Mouse (Mus musculus): ENCODE data around the gene Ddah1. TPM values are rescaled to one million over a fixed set of nuclear protein-coding genes. Genes with fewer than 3 reads are reported as not detected.

Gene Ddah1
- total and polyA plus RNA-seq, 2 experiments from 2014 or later, result 8.1 to 12.4 TPM

DNA sequence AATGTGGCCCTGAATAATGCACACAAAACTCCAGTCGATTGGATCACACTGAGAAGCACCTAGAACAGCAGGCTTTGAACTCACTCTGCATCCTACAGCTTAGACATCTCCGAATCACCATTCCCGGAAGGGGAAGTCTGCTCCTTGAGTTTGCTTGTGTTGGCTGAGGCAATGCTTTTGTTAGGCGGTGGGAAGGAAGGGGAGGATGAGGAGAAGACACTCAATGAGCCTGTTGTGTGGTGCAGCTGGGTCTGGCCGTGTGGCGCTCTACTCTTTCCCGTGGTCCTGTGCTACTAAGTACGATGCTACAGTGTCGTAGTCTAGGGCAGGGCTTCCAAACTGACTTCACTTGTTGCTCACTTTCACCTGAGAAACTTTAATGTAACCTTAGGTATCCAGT, 28.8 kb downstream of the Ddah1 start:
- Histone ChIP-seq H3K27me3 (ENCODE audit: control insufficient read depth, insufficient read depth, low read length) (no peaks in the 10 kb centered on the region), H3K4me3 (ENCODE audit: low read depth, low read length) (no peak overlapping the region), H3K27ac (ENCODE audit: low read depth) (no peak overlapping the region), H3K9ac (replicated peaks; ENCODE audit: low read depth, low read length) (no peak overlapping the region), H3K4me2 (ENCODE audit: low read depth, low read length) (no peak overlapping the region), H3K9me3 (replicated peaks; ENCODE audit: control insufficient read depth, low read length) (no peaks in the 10 kb centered on the region), H3K36me3 (replicated peaks; ENCODE audit: control insufficient read depth, insufficient read depth, low read length) (no peaks in the 10 kb centered on the region), H3K4me1 (ENCODE audit: control insufficient read depth, insufficient read depth) (peaks cover 7% of the 10 kb centered on the region)
- WGBS, result 60% methylated on average over 9 of the region's 9 CpGs
- TF ChIP-seq EP300 (IDR thresholded peaks at IDR 0.05; ENCODE audit: low read depth) (no peak), CTCF (IDR thresholded peaks at IDR 0.05; ENCODE audit: low read depth) (no peak)
- ATAC-seq (ENCODE audit: insufficient read depth, low read depth) (no peak; the same call in 1 of the 2 replicates), DNase-seq (ENCODE audit: low spot score) (no peak)

GRCm38 (mm10) chr3:145789114-145789513, 30.6 kb downstream of the Ddah1 start:
- no peak for DNase-seq (ENCODE audit: low spot score)
- Histone ChIP-seq H3K4me3 (ENCODE audit: low read depth, low read length) (no peak overlapping the region), H3K9me3 (replicated peaks; ENCODE audit: control insufficient read depth, low read length) (peaks cover 4% of the 10 kb centered on the region; the same call in 1 of the 2 replicates), H3K27me3 (ENCODE audit: control insufficient read depth, insufficient read depth, low read length) (no peaks in the 10 kb centered on the region), H3K36me3 (replicated peaks; ENCODE audit: control insufficient read depth, insufficient read depth, low read length) (no peaks in the 10 kb centered on the region), H3K4me2 (ENCODE audit: low read depth, low read length) (no peak overlapping the region), H3K27ac (ENCODE audit: low read depth) (no peak overlapping the region), H3K9ac (replicated peaks; ENCODE audit: low read depth, low read length) (no peak overlapping the region), H3K4me1 (ENCODE audit: control insufficient read depth, insufficient read depth) (peaks cover 7% of the 10 kb centered on the region)
- WGBS, result 93% methylated on average over 7 of the region's 7 CpGs
- ATAC-seq (ENCODE audit: insufficient read depth, low read depth), result no peak
- TF ChIP-seq CTCF (IDR thresholded peaks at IDR 0.05; ENCODE audit: low read depth), result no peak
- TF ChIP-seq EP300 (IDR thresholded peaks at IDR 0.05; ENCODE audit: low read depth), result no peak

- H3K27me3 ChIP-seq (ENCODE audit: control insufficient read depth, insufficient read depth, low read length), result no peaks in the 10 kb centered on the region
- H3K27ac ChIP-seq (ENCODE audit: low read depth), result no peak overlapping the region
- H3K4me3 ChIP-seq (ENCODE audit: low read depth, low read length), result no peak overlapping the region
- H3K36me3 ChIP-seq (replicated peaks; ENCODE audit: control insufficient read depth, insufficient read depth, low read length), result no peaks in the 10 kb centered on the region
- TF ChIP-seq EP300 (IDR thresholded peaks at IDR 0.05; ENCODE audit: low read depth) (no peak), CTCF (IDR thresholded peaks at IDR 0.05; ENCODE audit: low read depth) (no peak)
- peaks cover 7% of the 10 kb centered on the region for H3K4me1 ChIP-seq (ENCODE audit: control insufficient read depth, insufficient read depth)
- peaks cover 4% of the 10 kb centered on the region; the same call in 1 of the 2 replicates for H3K9me3 ChIP-seq (replicated peaks; ENCODE audit: control insufficient read depth, low read length)
- WGBS, result 46% methylated on average over 3 of the region's 3 CpGs
- ATAC-seq (ENCODE audit: insufficient read depth, low read depth) (no peak), DNase-seq (ENCODE audit: low spot score) (no peak)
- no peak overlapping the region for H3K9ac ChIP-seq (replicated peaks; ENCODE audit: low read depth, low read length)
- no peak overlapping the region for H3K4me2 ChIP-seq (ENCODE audit: low read depth, low read length)
Measured at GRCm38 (mm10) chr3:145790233-145790632, 31.8 kb downstream of the Ddah1 start.

DNA sequence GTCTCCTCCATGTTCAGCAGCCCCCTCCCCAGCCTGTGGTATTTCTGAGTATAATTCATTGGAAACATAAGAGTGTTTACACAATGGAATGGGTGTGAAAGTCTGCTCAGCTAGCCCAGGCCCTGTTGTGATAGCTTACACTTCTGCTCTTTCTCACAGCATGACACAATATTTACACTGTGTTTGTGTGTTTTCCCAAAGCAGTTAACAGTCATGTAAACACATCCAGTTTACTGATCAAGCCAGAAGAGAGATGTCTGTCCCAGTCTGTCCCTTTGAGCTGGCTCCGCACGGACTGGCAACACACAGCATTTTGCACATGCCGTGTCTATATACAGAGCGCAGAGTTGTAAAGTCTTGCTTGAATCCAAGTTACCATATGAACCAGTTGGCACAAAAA, 32.2 kb downstream of the Ddah1 start:
- H3K27me3 ChIP-seq (ENCODE audit: control insufficient read depth, insufficient read depth, low read length), result no peaks in the 10 kb centered on the region
- H3K4me1 ChIP-seq (ENCODE audit: control insufficient read depth, insufficient read depth), result peaks cover 7% of the 10 kb centered on the region
- H3K9ac ChIP-seq (replicated peaks; ENCODE audit: low read depth, low read length), result no peak overlapping the region
- no peak for TF ChIP-seq CTCF (IDR thresholded peaks at IDR 0.05; ENCODE audit: low read depth)
- TF ChIP-seq EP300 (IDR thresholded peaks at IDR 0.05; ENCODE audit: low read depth), result no peak
- H3K9me3 ChIP-seq (replicated peaks; ENCODE audit: control insufficient read depth, low read length), result peaks cover 4% of the 10 kb centered on the region; the same call in 1 of the 2 replicates
- no peaks in the 10 kb centered on the region for H3K36me3 ChIP-seq (replicated peaks; ENCODE audit: control insufficient read depth, insufficient read depth, low read length)
- no peak for ATAC-seq (ENCODE audit: insufficient read depth, low read depth)
- no peak overlapping the region for H3K4me3 ChIP-seq (ENCODE audit: low read depth, low read length)
- no peak for DNase-seq (ENCODE audit: low spot score)
- H3K4me2 ChIP-seq (ENCODE audit: low read depth, low read length), result no peak overlapping the region
- H3K27ac ChIP-seq (ENCODE audit: low read depth), result no peak overlapping the region
- WGBS, result 93% methylated on average over 4 of the region's 4 CpGs

GRCm38 (mm10) chr3:145794355-145794754, 35.9 kb downstream of the Ddah1 start:
- Histone ChIP-seq H3K9me3 (replicated peaks; ENCODE audit: control insufficient read depth, low read length) (peaks cover 4% of the 10 kb centered on the region; the same call in 1 of the 2 replicates), H3K27ac (ENCODE audit: low read depth) (no peak overlapping the region), H3K4me1 (ENCODE audit: control insufficient read depth, insufficient read depth) (peaks cover 21% of the 10 kb centered on the region), H3K27me3 (ENCODE audit: control insufficient read depth, insufficient read depth, low read length) (no peaks in the 10 kb centered on the region), H3K4me3 (ENCODE audit: low read depth, low read length) (no peak overlapping the region), H3K36me3 (replicated peaks; ENCODE audit: control insufficient read depth, insufficient read depth, low read length) (no peaks in the 10 kb centered on the region), H3K4me2 (ENCODE audit: low read depth, low read length) (no peak overlapping the region), H3K9ac (replicated peaks; ENCODE audit: low read depth, low read length) (no peak overlapping the region)
- 93% methylated on average over 10 of the region's 10 CpGs for WGBS
- no peak for ATAC-seq (ENCODE audit: insufficient read depth, low read depth)
- no peak for TF ChIP-seq EP300 (IDR thresholded peaks at IDR 0.05; ENCODE audit: low read depth)
- TF ChIP-seq CTCF (IDR thresholded peaks at IDR 0.05; ENCODE audit: low read depth), result no peak
- no peak for DNase-seq (ENCODE audit: low spot score)

DNA sequence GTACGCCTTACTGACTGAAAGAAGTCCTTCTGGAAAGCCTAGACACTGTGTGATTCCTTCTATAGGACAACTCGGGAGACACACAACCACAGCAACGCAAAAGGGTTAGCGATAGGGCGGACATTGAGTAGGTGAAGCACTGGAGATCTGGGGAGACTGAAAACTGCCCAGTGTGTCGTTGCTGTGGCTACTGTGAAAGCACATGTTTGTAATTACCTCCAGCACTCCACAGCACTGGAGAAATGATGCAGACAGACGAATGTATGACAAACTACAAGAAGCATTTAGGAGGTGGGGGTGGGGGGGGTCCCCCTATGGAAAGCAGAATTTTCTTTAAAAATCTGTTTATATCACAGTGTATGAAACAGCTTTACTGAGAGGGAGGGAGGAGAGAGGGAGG, 37.4 kb downstream of the Ddah1 start:
- no peaks in the 10 kb centered on the region for H3K27me3 ChIP-seq (ENCODE audit: control insufficient read depth, insufficient read depth, low read length)
- H3K36me3 ChIP-seq (replicated peaks; ENCODE audit: control insufficient read depth, insufficient read depth, low read length), result no peaks in the 10 kb centered on the region
- no peak for TF ChIP-seq CTCF (IDR thresholded peaks at IDR 0.05; ENCODE audit: low read depth)
- no peak for TF ChIP-seq EP300 (IDR thresholded peaks at IDR 0.05; ENCODE audit: low read depth)
- peaks cover 4% of the 10 kb centered on the region; the same call in 1 of the 2 replicates for H3K9me3 ChIP-seq (replicated peaks; ENCODE audit: control insufficient read depth, low read length)
- no peak overlapping the region for H3K9ac ChIP-seq (replicated peaks; ENCODE audit: low read depth, low read length)
- ATAC-seq (ENCODE audit: insufficient read depth, low read depth) (no peak), DNase-seq (ENCODE audit: low spot score) (no peak)
- H3K4me2 ChIP-seq (ENCODE audit: low read depth, low read length), result no peak overlapping the region
- H3K4me1 ChIP-seq (ENCODE audit: control insufficient read depth, insufficient read depth), result peaks cover 13% of the 10 kb centered on the region
- H3K27ac ChIP-seq (ENCODE audit: low read depth), result no peak overlapping the region
- H3K4me3 ChIP-seq (ENCODE audit: low read depth, low read length), result no peak overlapping the region
- 82% methylated on average over 7 of the region's 7 CpGs for WGBS

Measured in heart, postnatal 0 days (tissue).